Mouse (Mus musculus): ENCODE data around the gene Gpr18.

Gene Gpr18

GRCm38 (mm10) chr14:121915621-121916020 is at the start of gene Gpr18:
TSS of gene Gpr18 (minus strand) at chr14:121915781.
- no peak for DNase-seq (ENCODE audit: low spot score)

- DNase-seq (ENCODE audit: low spot score): no peak
Observed at GRCm38 (mm10) chr14:121964990-121965389, 49.4 kb upstream of the Gpr18 start, which contains the start of gene Gpr183. TSS of gene Gpr183 (minus strand) at chr14:121965195.

GRCm38 (mm10) chr14:121963942-121964335 is 48.4 kb upstream of the Gpr18 start:
- no peak for DNase-seq (ENCODE audit: low spot score)

GRCm38 (mm10) chr14:121963251-121963941 is 47.8 kb upstream of the Gpr18 start:
- no peak for DNase-seq (ENCODE audit: low spot score)

- no peak for DNase-seq (ENCODE audit: low spot score)
Observed at GRCm38 (mm10) chr14:121962128-121962890, 46.7 kb upstream of the Gpr18 start.

- DNase-seq (ENCODE audit: low spot score): no peak
Observed at GRCm38 (mm10) chr14:121961496-121962127, 46.0 kb upstream of the Gpr18 start.

- no peak for DNase-seq (ENCODE audit: low spot score)
Observed at GRCm38 (mm10) chr14:121960997-121961396, 45.4 kb upstream of the Gpr18 start.

GRCm38 (mm10) chr14:121960531-121960930 is 45.0 kb upstream of the Gpr18 start:
- DNase-seq (ENCODE audit: low spot score): no peak

GRCm38 (mm10) chr14:121960031-121960430 is 44.5 kb upstream of the Gpr18 start:
- no peak for DNase-seq (ENCODE audit: low spot score)

- no peak for DNase-seq (ENCODE audit: low spot score)
Observed at GRCm38 (mm10) chr14:121959538-121959980, 44.0 kb upstream of the Gpr18 start.

GRCm38 (mm10) chr14:121958751-121959537 is 43.4 kb upstream of the Gpr18 start:
- DNase-seq (ENCODE audit: low spot score): no peak

GRCm38 (mm10) chr14:121958041-121958750 is 42.6 kb upstream of the Gpr18 start:
- DNase-seq (ENCODE audit: low spot score): no peak

GRCm38 (mm10) chr14:121957176-121957871 is 41.7 kb upstream of the Gpr18 start:
- DNase-seq (ENCODE audit: low spot score): no peak

- DNase-seq (ENCODE audit: low spot score): no peak
Observed at GRCm38 (mm10) chr14:121956291-121956690, 40.7 kb upstream of the Gpr18 start.

- DNase-seq (ENCODE audit: low spot score): no peak
Observed at GRCm38 (mm10) chr14:121955176-121955795, 39.7 kb upstream of the Gpr18 start.

GRCm38 (mm10) chr14:121954608-121955007 is 39.0 kb upstream of the Gpr18 start:
- no peak for DNase-seq (ENCODE audit: low spot score)

- DNase-seq (ENCODE audit: low spot score): no peak
Observed at GRCm38 (mm10) chr14:121954129-121954528, 38.5 kb upstream of the Gpr18 start.

- no peak for DNase-seq (ENCODE audit: low spot score)
Observed at GRCm38 (mm10) chr14:121952046-121952400, 36.4 kb upstream of the Gpr18 start.

- DNase-seq (ENCODE audit: low spot score): no peak
Observed at GRCm38 (mm10) chr14:121951399-121952045, 35.9 kb upstream of the Gpr18 start.

GRCm38 (mm10) chr14:121949897-121950296 is 34.3 kb upstream of the Gpr18 start:
- no peak for DNase-seq (ENCODE audit: low spot score)
